Mouse (Mus musculus) neural tube, embryonic 11.5 days (tissue): Measurements from ENCODE around the gene Bglap. TPM values are rescaled to one million over a fixed set of nuclear protein-coding genes. Genes with fewer than 3 reads are reported as not detected.
A peak's percentile ranks its signal among the peaks of the same experiment; 100 is the strongest.

Source experiments
- ATAC-seq: fragments of 200-750 bp; cut with Nextera tagmentation; 2 replicates; pipeline ENCODE4 v1.8.0; 2017; ENCODE audit warnings: moderate number of reproducible peaks, mild to moderate bottlenecking, moderate TSS enrichment, moderate library complexity; ENCODE audit not compliant: insufficient read depth, low FRiP score, low TSS enrichment
- DNase-seq: peaks from one replicate; pipeline ENCODE4 v3.0.0-alpha.2; 2015; ENCODE audit warnings: low spot score
- H3K27ac ChIP-seq: fragments of 300-500 bp; sonication (generic); 2 replicates; pipeline ENCODE4 v1.5.1; 2014; ENCODE audit warnings: low read depth, mild to moderate bottlenecking, low read length
- H3K27me3 ChIP-seq: fragments of 300-500 bp; sonication (generic); 2 replicates; pipeline ENCODE4 v1.6.1; 2014; ENCODE audit warnings: mild to moderate bottlenecking, low read length, mixed read lengths; ENCODE audit not compliant: control insufficient read depth, insufficient read depth
- H3K36me3 ChIP-seq: fragments of 300-500 bp; sonication (generic); 2 replicates; pipeline ENCODE4 v1.6.1; 2014; ENCODE audit warnings: mild to moderate bottlenecking, low read length, moderate library complexity, mixed read lengths; ENCODE audit not compliant: control insufficient read depth, insufficient read depth
- H3K4me1 ChIP-seq: fragments of 300-500 bp; sonication (generic); 2 replicates; pipeline ENCODE4 v1.6.1; 2014; ENCODE audit warnings: low read length, mixed read lengths; ENCODE audit not compliant: control insufficient read depth, insufficient read depth
- H3K4me2 ChIP-seq: fragments of 300-500 bp; sonication (generic); 2 replicates; pipeline ENCODE4 v1.6.1; 2014; ENCODE audit warnings: low read depth, mild to moderate bottlenecking, moderate library complexity
- H3K4me3 ChIP-seq: fragments of 300-500 bp; sonication (generic); 2 replicates; pipeline ENCODE4 v1.5.1; 2014; ENCODE audit warnings: low read depth, low read length
- H3K9ac ChIP-seq: fragments of 300-500 bp; sonication (generic); 2 replicates; pipeline ENCODE4 v1.6.1; 2014; ENCODE audit warnings: mild to moderate bottlenecking, low read length
- H3K9me3 ChIP-seq: fragments of 300-500 bp; sonication (generic); 2 replicates; pipeline ENCODE4 v1.6.1; 2016; ENCODE audit warnings: low read length; ENCODE audit not compliant: control insufficient read depth
- WGBS: fragments of 180-500 bp; shearing (Covaris S2); extraction: QIAGEN DNeasy Blood & Tissue Kit; methylation state at CpG from one replicate; pipeline ENCODE4 v1.1.7; 2014; 5-methylcytosine and 5-hydroxymethylcytosine counted together
- polyA plus RNA-seq: library from polyadenylated mRNA; unstranded; fragments of >200 nt; fragmentation: Nextera tagmentation; extraction: Ambion mirVana; gene quantifications from 2 replicates; pipeline ENCODE4 v1.2.1, GENCODE M21; 2014

The Bglap gene
- polyA plus RNA-seq, 1 experiment from 2014 or later: not detected

DNA sequence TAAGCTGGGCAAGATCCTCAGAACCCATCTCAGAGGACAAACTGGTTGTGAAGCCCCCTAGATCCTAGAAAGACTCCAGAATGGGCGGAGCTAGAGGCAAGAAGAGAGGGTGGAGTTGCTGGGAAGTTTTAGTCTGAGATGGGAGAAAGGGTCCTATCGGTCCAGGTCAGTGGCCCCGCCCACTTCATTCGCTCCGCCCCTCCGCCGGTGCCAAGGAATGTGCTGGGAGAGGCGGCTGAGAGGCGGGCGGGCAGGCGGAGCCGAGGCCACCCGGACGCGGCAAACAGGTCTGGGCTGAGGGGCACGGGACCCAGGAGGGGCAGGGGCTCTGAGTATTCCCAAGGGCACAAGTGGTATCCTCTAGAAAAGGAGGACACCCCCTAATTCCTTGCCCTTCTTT lies 19.9 kb downstream of the Bglap start, which contains the start of gene Paqr6:
Gene Paqr6, plus strand, starts transcription at position 248 of the 400 bp plus-strand sequence.
- ATAC-seq (no peak), DNase-seq (peak; percentile 48)
- Histone ChIP-seq H3K27ac (no peak within 1 kb of the TSS), H3K27me3 (peaks cover 15% of the 10 kb centered on the region), H3K36me3 (peaks cover 14% of the 10 kb centered on the region), H3K9me3 (no peaks in the 10 kb centered on the region), H3K4me2 (no peak within 1 kb of the TSS), H3K4me1 (no peaks in the 10 kb centered on the region), H3K4me3 (no peak within 1 kb of the TSS), H3K9ac (no peak within 1 kb of the TSS)
- under 1% methylated on average over 14 of the region's 16 CpGs for WGBS

DNA sequence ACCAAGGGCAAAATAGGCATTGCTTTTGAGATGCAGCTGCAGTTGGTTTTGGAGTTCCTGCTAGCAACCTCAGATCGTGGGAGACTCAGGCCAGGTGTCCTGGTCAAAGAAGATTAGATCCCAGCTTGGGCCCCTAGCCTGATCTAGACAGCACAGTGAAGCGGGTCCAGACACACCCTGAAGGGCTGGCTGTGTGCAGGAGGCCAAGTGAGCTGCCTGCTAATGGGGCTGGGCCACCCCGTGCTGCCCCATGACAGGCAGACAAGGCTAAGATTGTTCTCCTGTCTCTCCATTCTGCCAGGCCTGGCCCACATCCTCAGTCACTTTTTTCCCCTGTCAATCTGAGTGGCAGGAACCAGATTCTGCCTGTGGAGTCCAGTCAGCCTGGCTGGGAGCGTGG lies 20.6 kb downstream of the Bglap start:
- Histone ChIP-seq H3K4me3 (no peak overlapping the region), H3K27ac (no peak overlapping the region), H3K27me3 (peaks cover 15% of the 10 kb centered on the region), H3K4me1 (no peaks in the 10 kb centered on the region), H3K36me3 (peaks cover 18% of the 10 kb centered on the region), H3K9ac (no peak overlapping the region), H3K4me2 (no peak overlapping the region), H3K9me3 (no peaks in the 10 kb centered on the region)
- ATAC-seq (no peak), DNase-seq (no peak)
- 70% methylated on average over 4 of the region's 4 CpGs for WGBS

DNA sequence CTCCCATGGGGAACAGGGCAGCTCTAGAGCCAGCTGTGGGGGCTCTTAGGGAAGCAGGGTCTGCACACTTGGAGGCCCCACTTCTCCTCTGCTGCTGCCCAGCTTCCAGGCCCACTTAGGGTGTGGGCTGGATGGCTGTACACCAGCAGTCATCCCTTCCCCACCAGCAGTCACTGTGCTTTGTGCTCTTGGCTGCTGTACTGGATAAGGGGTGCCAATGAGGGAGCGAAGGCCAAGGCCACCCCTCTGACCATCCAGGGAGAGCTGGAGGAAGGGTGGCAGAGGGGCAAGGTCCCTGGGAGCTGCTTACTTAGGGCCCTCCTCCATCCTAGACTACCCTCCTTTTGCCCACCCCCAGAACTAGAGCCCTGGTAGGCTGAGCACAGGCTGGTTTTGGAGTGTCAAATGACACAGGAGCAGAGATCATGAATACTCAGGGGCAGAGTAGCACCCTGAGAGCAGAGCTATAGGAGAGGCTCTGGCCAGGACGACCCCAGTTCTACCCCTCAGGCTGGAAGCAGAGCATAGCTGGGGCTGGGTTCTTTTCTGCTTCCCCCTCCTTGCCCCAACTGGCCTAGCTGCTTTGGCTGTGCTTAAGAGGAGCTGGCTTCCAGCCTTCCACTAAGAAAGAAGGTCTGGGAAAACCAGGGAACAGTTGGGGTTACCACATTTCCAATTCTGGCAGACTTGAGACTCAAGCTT lies 22.5 kb downstream of the Bglap start:
- H3K9ac ChIP-seq: no peak overlapping the region
- no peaks in the 10 kb centered on the region for H3K9me3 ChIP-seq
- ATAC-seq: no peak
- H3K4me2 ChIP-seq: no peak overlapping the region
- H3K27me3 ChIP-seq: peaks cover 15% of the 10 kb centered on the region
- 86% methylated on average over 2 of the region's 2 CpGs for WGBS
- H3K4me3 ChIP-seq: no peak overlapping the region
- DNase-seq: peak; percentile 6
- H3K36me3 ChIP-seq: peaks cover 27% of the 10 kb centered on the region
- no peak overlapping the region for H3K27ac ChIP-seq
- no peaks in the 10 kb centered on the region for H3K4me1 ChIP-seq

DNA sequence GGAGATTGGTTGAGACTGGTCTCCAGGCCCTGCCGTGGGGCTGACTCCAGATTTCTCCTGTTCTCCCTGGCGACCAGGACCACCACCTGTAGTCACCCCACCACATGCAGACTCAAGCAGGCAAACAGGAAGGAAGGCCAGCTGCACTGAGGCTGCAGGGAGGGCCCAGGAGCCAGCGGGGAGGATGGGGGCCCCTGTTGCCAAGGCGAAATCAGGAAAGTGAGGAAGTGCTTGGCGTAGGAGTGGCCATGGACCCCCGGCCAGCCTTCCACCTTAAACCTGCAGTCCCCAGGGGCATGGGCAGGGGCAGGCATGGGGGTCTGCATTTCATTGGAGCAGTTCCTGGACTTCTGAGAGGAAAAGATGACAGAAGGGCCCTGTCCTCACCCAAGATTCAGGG lies 23.2 kb downstream of the Bglap start:
- DNase-seq (peak; percentile 10), ATAC-seq (no peak)
- H3K27me3 ChIP-seq: peaks cover 15% of the 10 kb centered on the region
- no peak overlapping the region for H3K4me2 ChIP-seq
- H3K9me3 ChIP-seq: no peaks in the 10 kb centered on the region
- no peak overlapping the region for H3K4me3 ChIP-seq
- no peaks in the 10 kb centered on the region for H3K4me1 ChIP-seq
- 84% methylated on average over 6 of the region's 6 CpGs for WGBS
- peaks cover 34% of the 10 kb centered on the region for H3K36me3 ChIP-seq
- H3K9ac ChIP-seq: no peak overlapping the region
- H3K27ac ChIP-seq: no peak overlapping the region

DNA sequence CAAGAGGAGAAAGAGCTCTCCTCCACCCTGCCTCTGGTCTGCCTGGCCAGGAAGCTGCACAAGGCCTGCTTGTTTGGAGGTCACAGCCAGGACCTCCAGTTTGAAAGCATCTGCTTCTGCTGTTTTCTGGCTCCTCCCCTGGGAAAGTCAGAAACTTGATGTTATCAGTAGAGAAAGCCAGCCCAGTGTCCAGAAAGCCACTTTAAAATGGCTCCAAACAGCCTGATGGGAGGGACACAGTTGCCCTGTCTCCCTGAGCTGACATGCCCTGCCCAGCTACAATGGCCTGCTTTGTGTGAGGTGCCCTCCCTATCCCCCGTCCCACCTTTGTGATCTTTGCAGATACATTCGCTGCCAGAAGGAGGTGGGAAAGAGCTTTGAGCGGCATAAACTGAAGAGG lies 24.3 kb downstream of the Bglap start:
- Histone ChIP-seq H3K27ac (no peak overlapping the region), H3K9me3 (no peaks in the 10 kb centered on the region), H3K27me3 (peaks cover 9% of the 10 kb centered on the region; the same call in 1 of the 2 replicates), H3K4me1 (no peaks in the 10 kb centered on the region), H3K36me3 (peaks cover 39% of the 10 kb centered on the region), H3K4me3 (no peak overlapping the region), H3K4me2 (no peak overlapping the region), H3K9ac (no peak overlapping the region)
- 70% methylated on average over 3 of the region's 3 CpGs for WGBS
- DNase-seq: no peak
- no peak for ATAC-seq

DNA sequence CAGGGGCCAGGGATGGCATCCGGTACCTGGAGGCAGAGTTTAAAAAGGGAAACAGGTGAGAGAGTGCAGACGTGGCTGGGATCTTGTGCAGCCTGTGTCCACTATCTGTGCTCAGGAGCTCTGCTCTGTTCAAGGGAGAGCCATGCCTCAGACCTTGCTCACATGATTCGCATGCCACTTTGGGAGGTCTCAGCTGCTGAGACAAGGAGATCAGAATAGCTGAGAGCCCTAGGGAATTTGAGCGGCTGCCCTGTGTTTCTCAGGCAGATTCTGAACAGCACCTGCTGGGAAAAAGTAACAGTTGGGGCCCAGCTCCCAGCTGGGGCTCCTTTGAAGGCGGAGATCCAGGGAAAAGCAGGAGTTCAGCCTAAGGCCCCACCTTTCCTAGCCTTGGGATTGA lies 24.7 kb downstream of the Bglap start:
- Histone ChIP-seq H3K4me1 (no peaks in the 10 kb centered on the region), H3K9me3 (no peaks in the 10 kb centered on the region), H3K4me2 (no peak overlapping the region), H3K27ac (no peak overlapping the region), H3K36me3 (peaks cover 39% of the 10 kb centered on the region), H3K9ac (no peak overlapping the region), H3K4me3 (no peak overlapping the region), H3K27me3 (peaks cover 6% of the 10 kb centered on the region; the same call in 1 of the 2 replicates)
- DNase-seq (peak; percentile 24), ATAC-seq (no peak)
- WGBS: 75% methylated on average over 5 of the region's 5 CpGs

DNA sequence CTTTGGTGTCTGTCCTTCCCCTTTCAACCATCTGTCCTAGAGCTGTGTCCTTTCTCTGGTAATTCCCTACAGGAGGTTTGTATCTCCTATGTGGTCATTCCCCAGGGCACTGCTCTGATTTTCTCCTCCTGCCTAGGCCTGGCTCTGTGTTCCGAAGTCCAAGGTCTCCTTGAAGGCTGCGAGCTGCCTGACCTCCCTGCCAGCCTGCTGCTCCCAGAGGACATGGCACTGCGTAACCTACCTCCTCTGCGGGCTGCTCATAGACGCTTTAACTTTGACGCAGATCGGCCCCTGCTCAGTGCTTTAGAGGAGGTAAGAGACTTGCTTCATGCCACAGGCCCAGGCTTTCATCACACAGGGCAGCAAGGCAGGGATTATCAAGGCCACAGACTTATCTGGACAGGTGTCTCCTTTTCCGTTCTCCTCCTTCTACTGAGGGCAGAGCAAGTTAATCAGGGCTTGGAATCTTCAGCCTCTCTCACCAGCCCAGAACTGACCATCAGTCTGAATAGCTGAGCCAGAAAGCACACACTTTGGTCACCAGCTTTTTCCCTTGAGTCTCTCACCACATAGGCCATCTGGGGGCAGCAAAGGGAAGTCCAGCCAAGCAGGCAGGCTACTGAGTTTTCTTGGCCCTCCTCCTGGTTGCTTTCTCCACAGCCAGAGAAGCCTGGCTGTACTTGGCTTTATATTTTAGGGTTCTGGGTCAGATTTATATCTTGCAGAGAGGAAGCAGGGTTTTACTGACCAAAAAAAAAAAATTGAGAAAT lies 29.7 kb downstream of the Bglap start:
- no peak overlapping the region for H3K27ac ChIP-seq
- peak; percentile 5 for DNase-seq
- H3K27me3 ChIP-seq: no peaks in the 10 kb centered on the region
- no peak overlapping the region for H3K9ac ChIP-seq
- ATAC-seq: no peak
- no peak overlapping the region for H3K4me2 ChIP-seq
- H3K4me3 ChIP-seq: no peak overlapping the region
- H3K9me3 ChIP-seq: no peaks in the 10 kb centered on the region
- H3K4me1 ChIP-seq: no peaks in the 10 kb centered on the region
- WGBS: 95% methylated on average over 8 of the region's 8 CpGs
- peaks cover 61% of the 10 kb centered on the region for H3K36me3 ChIP-seq

DNA sequence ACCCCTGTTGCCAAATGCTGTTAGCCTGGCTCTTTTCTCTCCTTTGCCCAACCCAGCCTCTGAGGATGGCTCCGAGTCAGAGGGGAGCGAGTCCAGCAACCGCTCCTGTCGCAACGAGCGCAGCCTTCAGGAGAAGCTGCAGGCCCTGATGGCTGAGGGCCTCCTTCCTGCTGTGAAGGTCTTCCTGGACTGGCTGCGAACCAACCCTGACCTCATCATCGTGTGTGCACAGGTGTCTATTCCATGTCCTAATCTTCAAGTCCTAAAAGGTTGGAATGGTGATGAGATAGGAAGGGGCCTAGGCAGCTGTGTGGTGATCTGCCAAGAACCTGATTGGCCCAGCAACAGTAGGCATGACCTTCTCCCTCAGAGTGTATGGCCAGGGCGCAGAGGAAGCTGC lies 31.4 kb downstream of the Bglap start:
- H3K36me3 ChIP-seq: peaks cover 57% of the 10 kb centered on the region
- H3K27me3 ChIP-seq: no peaks in the 10 kb centered on the region
- no peaks in the 10 kb centered on the region for H3K9me3 ChIP-seq
- 97% methylated on average over 9 of the region's 9 CpGs for WGBS
- no peak overlapping the region for H3K27ac ChIP-seq
- H3K4me1 ChIP-seq: no peaks in the 10 kb centered on the region
- ATAC-seq: no peak
- no peak overlapping the region for H3K4me2 ChIP-seq
- DNase-seq: peak; percentile 10
- no peak overlapping the region for H3K9ac ChIP-seq
- H3K4me3 ChIP-seq: no peak overlapping the region

DNA sequence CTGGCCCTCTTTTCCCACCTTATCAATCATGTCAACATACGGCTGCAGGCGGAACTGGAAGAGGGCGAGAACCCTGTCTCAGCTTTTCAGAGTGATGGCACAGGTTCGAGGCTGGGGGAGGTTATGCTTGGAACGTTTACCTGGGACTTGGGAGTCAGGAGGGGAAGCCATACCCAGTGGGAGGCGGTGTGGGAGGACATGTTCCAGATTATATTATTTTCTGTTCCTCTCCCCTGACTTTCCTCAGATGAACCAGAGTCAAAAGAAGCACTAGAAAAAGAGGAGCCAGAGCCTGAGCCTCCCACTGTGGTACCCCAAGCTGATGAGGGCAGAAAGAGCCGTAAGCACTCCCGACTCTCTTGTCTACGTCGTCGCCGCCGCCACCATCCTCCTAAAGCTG lies 33.5 kb downstream of the Bglap start:
- WGBS: 93% methylated on average over 13 of the region's 13 CpGs
- Histone ChIP-seq H3K4me3 (no peak overlapping the region), H3K27ac (no peak overlapping the region), H3K27me3 (no peaks in the 10 kb centered on the region), H3K36me3 (peaks cover 51% of the 10 kb centered on the region), H3K4me1 (no peaks in the 10 kb centered on the region), H3K9me3 (no peaks in the 10 kb centered on the region), H3K4me2 (no peak overlapping the region), H3K9ac (no peak overlapping the region)
- ATAC-seq: no peak
- no peak for DNase-seq
